Mouse (Mus musculus): ENCODE data around the gene Raph1. TPM values are rescaled to one million over a fixed set of nuclear protein-coding genes. Genes with fewer than 3 reads are reported as not detected.

The Raph1 gene
- polyA plus RNA-seq, 1 experiment from 2014 or later: 24.3 TPM

DNA sequence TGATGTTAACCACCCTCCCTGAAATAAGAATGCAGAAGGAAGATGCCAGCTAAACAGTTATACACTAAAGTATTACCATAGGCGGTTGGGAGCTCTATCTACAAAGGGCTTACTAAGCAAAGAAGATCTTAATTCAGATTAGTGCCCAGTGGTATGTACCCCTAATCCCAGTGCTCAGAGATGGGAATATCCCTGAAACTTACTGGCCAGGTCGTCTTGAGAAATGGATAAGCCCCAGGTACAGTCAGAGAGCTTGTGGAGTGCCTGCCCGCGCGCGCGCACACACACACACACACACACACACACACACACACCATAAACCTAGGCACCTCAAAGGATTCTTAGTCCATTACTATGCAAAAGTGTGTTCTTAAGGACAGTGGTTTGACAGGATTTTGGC, 2.8 kb upstream of the Raph1 start:
- no peak for ATAC-seq (ENCODE audit: insufficient read depth, low FRiP score, low TSS enrichment)
- no peak overlapping the region for H3K4me2 ChIP-seq (ENCODE audit: low read depth)

DNA sequence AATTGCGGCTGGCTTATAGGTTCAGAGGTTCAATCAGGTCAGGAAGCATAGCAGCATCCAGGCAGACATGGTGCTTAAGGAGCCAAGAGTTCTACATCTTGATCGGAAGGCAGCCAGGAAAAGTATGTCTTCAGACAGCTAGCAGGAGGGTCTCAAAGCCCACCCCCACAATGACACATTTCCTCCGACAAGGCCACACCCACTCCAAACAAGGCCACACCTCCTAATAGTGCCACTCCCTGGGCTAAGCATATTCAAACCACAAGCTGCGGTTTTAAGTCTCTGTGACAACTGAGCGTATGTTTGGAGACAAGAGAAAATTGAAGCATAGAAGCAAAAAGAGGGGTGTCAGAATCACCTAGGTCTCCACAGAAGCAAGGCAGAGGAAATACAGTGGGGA, 2.3 kb upstream of the Raph1 start:
- ATAC-seq (ENCODE audit: insufficient read depth, low FRiP score, low TSS enrichment): no peak
- DNase-seq (ENCODE audit: low spot score): no peak
- 63% methylated on average over 5 of the region's 5 CpGs for WGBS

More for the DNA sequence above, 2.8 kb upstream of the Raph1 start:
- Histone ChIP-seq H3K9me3 (ENCODE audit: control insufficient read depth, low read length) (no peaks in the 10 kb centered on the region), H3K4me3 (ENCODE audit: low read depth, low read length) (no peak overlapping the region), H3K27me3 (ENCODE audit: control insufficient read depth, insufficient read depth, low read length) (no peaks in the 10 kb centered on the region), H3K4me1 (ENCODE audit: control insufficient read depth, insufficient read depth, low read length) (no peaks in the 10 kb centered on the region; the same call in 1 of the 2 replicates), H3K36me3 (ENCODE audit: control insufficient read depth, insufficient read depth, low read length) (no peaks in the 10 kb centered on the region), H3K27ac (ENCODE audit: low read depth, low read length) (no peak overlapping the region), H3K9ac (ENCODE audit: low read length) (no peak overlapping the region)
- WGBS: 93% methylated on average over 7 of the region's 7 CpGs
- no peak for DNase-seq (ENCODE audit: low spot score)

DNA sequence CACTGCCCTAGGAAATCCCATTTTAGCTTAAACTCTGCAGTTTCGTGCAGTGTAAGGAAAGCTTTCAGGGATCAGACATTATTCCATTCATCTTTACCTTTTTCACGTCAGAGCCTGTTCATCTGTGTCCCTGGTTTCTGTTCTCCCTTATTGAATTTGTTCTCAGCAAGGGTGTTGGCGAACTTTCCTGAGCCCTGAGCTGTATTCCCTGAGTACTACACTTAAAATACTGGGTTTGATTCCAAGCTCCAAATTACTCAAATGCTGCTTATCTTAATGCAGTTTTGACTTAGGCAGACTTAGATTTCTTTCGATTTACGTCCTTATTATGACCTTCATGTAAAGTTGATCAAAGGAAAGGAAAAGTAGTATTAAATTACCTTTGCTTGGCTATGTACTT, 417 bp upstream of the Raph1 start:
- WGBS: 30% methylated on average over 5 of the region's 5 CpGs
- Histone ChIP-seq H3K4me1 (ENCODE audit: control insufficient read depth, insufficient read depth, low read length) (no peaks in the 10 kb centered on the region; the same call in 1 of the 2 replicates), H3K27me3 (ENCODE audit: control insufficient read depth, insufficient read depth, low read length) (no peaks in the 10 kb centered on the region), H3K27ac (ENCODE audit: low read depth, low read length) (peak overlapping the region; percentile 97; the same call in 1 of the 2 replicates), H3K9ac (ENCODE audit: low read length) (peak overlapping the region; percentile 96), H3K4me2 (ENCODE audit: low read depth) (peak overlapping the region; percentile 82), H3K4me3 (ENCODE audit: low read depth, low read length) (peak overlapping the region; percentile 93), H3K36me3 (ENCODE audit: control insufficient read depth, insufficient read depth, low read length) (no peaks in the 10 kb centered on the region), H3K9me3 (ENCODE audit: control insufficient read depth, low read length) (no peaks in the 10 kb centered on the region)
- DNase-seq (ENCODE audit: low spot score) (no peak), ATAC-seq (ENCODE audit: insufficient read depth, low FRiP score, low TSS enrichment) (no peak)

More for the DNA sequence above, 2.3 kb upstream of the Raph1 start:
- H3K4me3 ChIP-seq (ENCODE audit: low read depth, low read length): no peak overlapping the region
- H3K9me3 ChIP-seq (ENCODE audit: control insufficient read depth, low read length): no peaks in the 10 kb centered on the region
- no peak overlapping the region for H3K9ac ChIP-seq (ENCODE audit: low read length)
- H3K4me1 ChIP-seq (ENCODE audit: control insufficient read depth, insufficient read depth, low read length): no peaks in the 10 kb centered on the region; the same call in 1 of the 2 replicates
- no peak overlapping the region for H3K27ac ChIP-seq (ENCODE audit: low read depth, low read length)
- no peaks in the 10 kb centered on the region for H3K36me3 ChIP-seq (ENCODE audit: control insufficient read depth, insufficient read depth, low read length)
- no peak overlapping the region for H3K4me2 ChIP-seq (ENCODE audit: low read depth)
- H3K27me3 ChIP-seq (ENCODE audit: control insufficient read depth, insufficient read depth, low read length): no peaks in the 10 kb centered on the region

DNA sequence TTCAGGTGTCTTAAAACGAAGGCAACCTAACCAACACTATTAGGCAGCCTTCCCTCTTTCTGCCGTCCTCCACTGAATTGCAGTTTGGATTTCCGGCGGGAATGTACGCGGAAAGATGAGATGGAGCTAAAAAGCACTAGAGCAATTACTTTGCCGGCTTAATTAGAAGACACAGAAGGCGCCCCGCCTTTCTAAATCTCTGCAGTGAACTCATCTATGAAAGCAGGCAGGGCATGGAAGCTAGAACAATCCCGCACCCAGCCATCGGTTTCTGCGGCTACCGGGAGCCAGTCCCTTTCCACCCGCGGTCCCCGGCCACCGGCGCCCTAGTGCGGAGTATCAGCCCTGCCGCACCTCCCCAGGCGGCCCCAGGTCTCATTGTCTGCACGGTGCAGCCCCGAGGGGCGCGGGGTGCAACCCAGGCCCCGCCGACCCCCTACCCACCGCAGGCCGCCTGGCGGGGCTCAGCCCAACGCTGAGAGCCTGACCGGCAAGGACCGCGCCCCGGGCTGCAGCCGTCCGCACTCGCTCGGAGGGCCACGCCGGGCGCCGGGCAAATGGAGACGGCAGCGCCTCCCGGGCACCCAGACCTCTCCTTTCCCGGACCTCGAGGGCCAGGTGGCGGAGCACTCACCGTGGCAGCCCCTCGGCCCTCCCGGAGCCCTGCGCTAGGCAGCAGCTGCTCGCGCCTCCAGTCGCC, 823 bp downstream of the Raph1 start:
- Histone ChIP-seq H3K4me2 (ENCODE audit: low read depth) (peak overlapping the region; percentile 82), H3K4me3 (ENCODE audit: low read depth, low read length) (peak overlapping the region; percentile 93), H3K27ac (ENCODE audit: low read depth, low read length) (peak overlapping the region; percentile 97), H3K4me1 (ENCODE audit: control insufficient read depth, insufficient read depth, low read length) (no peaks in the 10 kb centered on the region; the same call in 1 of the 2 replicates), H3K9me3 (ENCODE audit: control insufficient read depth, low read length) (no peaks in the 10 kb centered on the region), H3K36me3 (ENCODE audit: control insufficient read depth, insufficient read depth, low read length) (no peaks in the 10 kb centered on the region), H3K27me3 (ENCODE audit: control insufficient read depth, insufficient read depth, low read length) (no peaks in the 10 kb centered on the region), H3K9ac (ENCODE audit: low read length) (peak overlapping the region; percentile 96)
- WGBS: under 1% methylated on average over 55 of the region's 56 CpGs
- no peak for DNase-seq (ENCODE audit: low spot score)
- ATAC-seq (ENCODE audit: insufficient read depth, low FRiP score, low TSS enrichment): peak; percentile 80

DNA sequence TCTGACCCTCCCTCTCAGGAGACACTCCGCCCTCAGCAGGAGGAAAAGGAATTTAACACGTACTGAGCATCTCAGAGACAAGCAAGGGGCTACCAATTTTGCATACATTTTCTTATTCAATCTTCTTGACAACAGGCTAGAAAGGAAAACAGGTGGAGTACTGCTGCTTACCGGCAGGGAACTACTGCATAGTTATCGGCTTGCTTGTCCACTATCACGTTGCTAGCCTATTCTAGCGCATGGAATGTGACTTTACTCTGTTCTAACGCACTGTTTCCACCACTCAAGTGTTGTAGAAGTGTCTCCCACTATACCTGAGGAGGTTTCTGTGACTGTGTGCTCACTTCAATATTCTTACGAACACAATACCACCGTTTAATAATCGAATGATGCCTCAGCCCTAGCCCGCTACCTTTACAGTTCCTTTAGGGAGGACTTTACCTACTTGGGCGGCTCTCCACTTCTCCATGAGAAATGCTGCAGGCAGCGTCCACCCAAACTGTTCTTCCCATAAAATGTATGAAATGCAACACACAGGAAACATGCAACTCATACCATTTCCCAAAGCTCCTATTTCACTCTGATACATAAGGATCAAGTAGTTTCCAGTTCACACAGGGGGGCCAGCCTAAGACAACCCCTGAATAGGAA, 1.5 kb downstream of the Raph1 start:
- DNase-seq (ENCODE audit: low spot score): peak; percentile 38
- Histone ChIP-seq H3K9ac (ENCODE audit: low read length) (peak overlapping the region; percentile 96), H3K4me3 (ENCODE audit: low read depth, low read length) (peak overlapping the region; percentile 93), H3K9me3 (ENCODE audit: control insufficient read depth, low read length) (no peaks in the 10 kb centered on the region; the same call in 1 of the 2 replicates), H3K27ac (ENCODE audit: low read depth, low read length) (peak overlapping the region; percentile 97; the same call in 1 of the 2 replicates), H3K4me1 (ENCODE audit: control insufficient read depth, insufficient read depth, low read length) (no peaks in the 10 kb centered on the region; the same call in 1 of the 2 replicates), H3K27me3 (ENCODE audit: control insufficient read depth, insufficient read depth, low read length) (no peaks in the 10 kb centered on the region), H3K36me3 (ENCODE audit: control insufficient read depth, insufficient read depth, low read length) (no peaks in the 10 kb centered on the region; the same call in 1 of the 2 replicates), H3K4me2 (ENCODE audit: low read depth) (peak overlapping the region; percentile 82)
- under 1% methylated on average over 13 of the region's 13 CpGs for WGBS
- no peak for ATAC-seq (ENCODE audit: insufficient read depth, low FRiP score, low TSS enrichment)

DNA sequence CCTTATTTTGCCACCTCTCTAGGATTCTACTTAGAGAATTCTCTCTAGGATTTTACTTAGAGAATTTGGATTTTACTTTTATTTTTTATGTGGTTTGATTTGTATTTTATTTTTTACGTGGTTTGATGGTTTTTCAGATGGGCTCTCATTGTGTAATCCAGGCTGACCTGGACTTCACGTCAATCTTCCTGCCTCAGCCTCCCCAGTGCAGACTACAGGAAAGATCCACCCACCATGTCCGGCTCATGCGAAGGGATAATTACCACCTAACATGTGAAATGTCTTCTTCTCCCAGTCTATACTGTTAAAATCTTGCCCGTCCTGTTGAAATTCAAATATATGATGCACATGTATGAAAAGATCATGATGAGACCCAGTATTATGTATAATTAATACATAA, 2.2 kb downstream of the Raph1 start:
- H3K4me3 ChIP-seq (ENCODE audit: low read depth, low read length): peak overlapping the region; percentile 93
- no peak overlapping the region for H3K9ac ChIP-seq (ENCODE audit: low read length)
- DNase-seq (ENCODE audit: low spot score) (no peak), ATAC-seq (ENCODE audit: insufficient read depth, low FRiP score, low TSS enrichment) (no peak)
- 86% methylated on average over 5 of the region's 5 CpGs for WGBS
- H3K27ac ChIP-seq (ENCODE audit: low read depth, low read length): no peak overlapping the region
- H3K9me3 ChIP-seq (ENCODE audit: control insufficient read depth, low read length): no peaks in the 10 kb centered on the region; the same call in 1 of the 2 replicates
- H3K36me3 ChIP-seq (ENCODE audit: control insufficient read depth, insufficient read depth, low read length): no peaks in the 10 kb centered on the region; the same call in 1 of the 2 replicates
- no peaks in the 10 kb centered on the region for H3K27me3 ChIP-seq (ENCODE audit: control insufficient read depth, insufficient read depth, low read length)
- H3K4me1 ChIP-seq (ENCODE audit: control insufficient read depth, insufficient read depth, low read length): no peaks in the 10 kb centered on the region; the same call in 1 of the 2 replicates
- H3K4me2 ChIP-seq (ENCODE audit: low read depth): peak overlapping the region; percentile 82

DNA sequence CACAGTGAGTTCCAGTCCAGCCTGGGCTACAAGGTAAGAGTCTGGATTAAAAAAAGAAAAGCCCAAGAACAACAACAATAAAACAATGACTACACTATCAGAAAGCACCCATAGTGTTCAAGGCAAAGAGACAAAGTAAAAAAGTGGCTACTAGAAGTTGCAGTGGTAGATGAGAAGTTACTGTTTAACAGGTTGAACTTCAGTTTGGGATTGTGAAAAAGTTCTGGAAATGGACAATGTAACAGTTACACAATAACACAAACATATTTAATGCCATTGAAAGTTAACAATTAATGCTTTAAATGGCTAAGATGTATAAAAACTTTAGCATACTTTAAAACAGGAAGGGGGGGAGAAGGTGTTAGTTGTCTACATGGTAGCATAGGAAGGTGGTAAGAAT, 3.9 kb downstream of the Raph1 start:
- Histone ChIP-seq H3K9ac (ENCODE audit: low read length) (no peak overlapping the region), H3K9me3 (ENCODE audit: control insufficient read depth, low read length) (no peaks in the 10 kb centered on the region; the same call in 1 of the 2 replicates), H3K27me3 (ENCODE audit: control insufficient read depth, insufficient read depth, low read length) (no peaks in the 10 kb centered on the region), H3K4me1 (ENCODE audit: control insufficient read depth, insufficient read depth, low read length) (no peaks in the 10 kb centered on the region; the same call in 1 of the 2 replicates), H3K4me2 (ENCODE audit: low read depth) (no peak overlapping the region), H3K36me3 (ENCODE audit: control insufficient read depth, insufficient read depth, low read length) (no peaks in the 10 kb centered on the region; the same call in 1 of the 2 replicates), H3K27ac (ENCODE audit: low read depth, low read length) (no peak overlapping the region), H3K4me3 (ENCODE audit: low read depth, low read length) (no peak overlapping the region)
- ATAC-seq (ENCODE audit: insufficient read depth, low FRiP score, low TSS enrichment) (no peak), DNase-seq (ENCODE audit: low spot score) (no peak)

DNA sequence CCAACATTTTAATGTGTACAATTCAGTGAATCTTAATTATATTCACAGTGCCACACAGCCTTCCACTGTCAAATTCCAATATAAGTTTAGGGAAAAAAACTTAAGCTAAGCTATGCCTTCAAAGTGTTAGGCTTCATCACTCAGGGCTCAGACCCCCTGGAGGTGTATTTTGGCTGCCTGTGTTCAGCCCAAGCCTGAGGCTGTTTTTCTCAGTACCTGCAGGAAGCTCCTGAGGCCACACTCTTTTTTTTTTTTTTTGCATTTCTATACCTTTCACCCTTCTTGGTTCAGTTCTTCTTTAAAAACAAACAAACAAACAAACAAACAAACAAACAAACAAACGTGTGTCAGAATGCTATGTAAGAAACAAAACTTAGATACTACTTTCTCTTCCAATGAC, 23.2 kb downstream of the Raph1 start:
- no peaks in the 10 kb centered on the region for H3K9me3 ChIP-seq (ENCODE audit: control insufficient read depth, low read length)
- H3K36me3 ChIP-seq (ENCODE audit: control insufficient read depth, insufficient read depth, low read length): 0 out of 2 replicates have a peak, but pooled peaks cover 3% of the 10 kb centered on the region
- H3K27me3 ChIP-seq (ENCODE audit: control insufficient read depth, insufficient read depth, low read length): no peaks in the 10 kb centered on the region
- H3K9ac ChIP-seq (ENCODE audit: low read length): no peak overlapping the region
- ATAC-seq (ENCODE audit: insufficient read depth, low FRiP score, low TSS enrichment) (no peak), DNase-seq (ENCODE audit: low spot score) (no peak)
- 54% methylated on average over 1 of the region's 1 CpGs for WGBS
- H3K4me1 ChIP-seq (ENCODE audit: control insufficient read depth, insufficient read depth, low read length): no peaks in the 10 kb centered on the region
- H3K4me3 ChIP-seq (ENCODE audit: low read depth, low read length): no peak overlapping the region
- H3K4me2 ChIP-seq (ENCODE audit: low read depth): no peak overlapping the region
- H3K27ac ChIP-seq (ENCODE audit: low read depth, low read length): no peak overlapping the region
